Mouse (Mus musculus) liver, postnatal 0 days (tissue): ENCODE measurements around the gene Tmem202.

Experiments used
- CTCF ChIP-seq: sonication (generic); IDR thresholded peaks from 2 replicates; pipeline ENCODE4 v1.5.1; 2016; ENCODE audit warnings: antibody characterized with exemption, low read depth
- EP300 ChIP-seq: IDR thresholded peaks from 2 replicates; pipeline ENCODE4 v1.6.1; 2016; ENCODE audit warnings: antibody characterized with exemption, low read depth, mild to moderate bottlenecking

DNA sequence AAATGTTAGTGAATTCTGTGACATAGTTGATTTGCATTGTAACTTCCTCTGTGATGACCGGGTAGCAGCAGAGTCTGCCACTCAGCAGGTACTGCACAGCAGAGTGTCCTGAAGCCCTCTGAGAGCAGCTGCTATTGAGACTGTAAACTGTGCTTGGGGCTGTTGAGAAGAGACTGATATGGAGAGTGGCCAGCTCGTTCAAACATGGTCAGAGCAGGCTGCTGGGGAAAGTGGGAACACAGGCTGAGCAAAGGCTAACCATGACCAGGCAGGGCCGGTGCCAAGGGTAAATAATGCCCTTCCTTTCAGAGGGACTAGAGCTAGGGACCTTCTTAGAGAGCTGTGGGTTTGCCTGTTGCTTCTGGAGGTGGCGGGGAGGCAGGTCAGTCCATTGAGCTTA, 14.1 kb upstream of the Tmem202 start:
- no peak for TF ChIP-seq CTCF
- no peak for TF ChIP-seq EP300
